Mouse (Mus musculus) testis, postnatal 10 days (tissue): ENCODE data around the gene Defb46.

Source experiments
- DNase-seq: peaks from one replicate; pipeline ENCODE4 v3.0.0; 2021; ENCODE audit warnings: low spot score

The Defb46 gene

DNA sequence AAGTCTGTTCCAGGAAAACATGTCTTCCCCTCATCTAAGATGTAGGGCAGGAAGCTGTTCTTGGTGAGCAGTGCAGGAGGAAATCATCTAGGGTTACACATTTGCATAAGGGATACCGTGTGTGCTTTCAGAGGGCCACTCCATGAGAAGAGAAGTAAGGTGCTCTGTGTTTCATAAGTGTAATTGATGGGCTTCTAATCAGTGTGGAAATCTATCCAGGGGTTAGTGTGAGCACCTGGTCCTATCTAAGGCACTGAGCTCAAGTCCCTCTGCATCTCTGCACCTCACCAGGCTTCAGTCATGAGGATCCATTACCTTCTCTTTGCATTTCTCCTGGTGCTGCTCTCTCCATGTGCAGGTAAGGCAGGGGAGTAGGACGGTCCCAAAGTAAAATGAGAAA lies at the start of gene Defb46:
Defb46 (plus strand) TSS at position 301 of the 400 bp plus-strand sequence.
- no peak for DNase-seq

GRCm38 (mm10) chr8:19225161-19225560 lies 14.6 kb upstream of the Defb46 start, which contains the start of gene Defb6:
Gene Defb6, plus strand, starts transcription at chr8:19225478.
- no peak for DNase-seq

- no peak for DNase-seq
These were observed 1.6 kb upstream of the Defb46 start for GRCm38 (mm10) chr8:19238101-19238500.

- no peak for DNase-seq
These were observed 7.6 kb downstream of the Defb46 start, which contains the start of gene Defb5 for GRCm38 (mm10) chr8:19247280-19247679. Gene Defb5, plus strand, starts transcription at chr8:19247580.

DNA sequence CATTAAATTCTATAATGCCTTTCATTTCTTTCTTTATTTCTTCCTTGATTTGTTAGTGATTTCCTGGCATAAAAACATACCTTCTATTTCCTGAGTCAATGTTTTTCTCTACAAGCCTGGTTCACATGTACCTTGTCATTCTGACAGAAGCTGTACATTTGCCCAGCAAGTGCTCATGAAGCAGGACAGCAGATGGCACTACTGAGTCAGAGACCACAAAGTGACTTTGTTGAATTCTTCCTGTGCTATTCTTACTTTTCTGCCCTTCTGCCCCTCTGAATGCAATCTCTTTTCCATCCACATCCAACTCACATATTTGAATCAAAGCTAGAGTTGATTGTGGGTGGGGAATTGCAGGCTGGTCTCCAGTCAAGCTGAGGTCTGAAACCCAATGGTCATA lies 18.4 kb downstream of the Defb46 start:
- no peak for DNase-seq

DNA sequence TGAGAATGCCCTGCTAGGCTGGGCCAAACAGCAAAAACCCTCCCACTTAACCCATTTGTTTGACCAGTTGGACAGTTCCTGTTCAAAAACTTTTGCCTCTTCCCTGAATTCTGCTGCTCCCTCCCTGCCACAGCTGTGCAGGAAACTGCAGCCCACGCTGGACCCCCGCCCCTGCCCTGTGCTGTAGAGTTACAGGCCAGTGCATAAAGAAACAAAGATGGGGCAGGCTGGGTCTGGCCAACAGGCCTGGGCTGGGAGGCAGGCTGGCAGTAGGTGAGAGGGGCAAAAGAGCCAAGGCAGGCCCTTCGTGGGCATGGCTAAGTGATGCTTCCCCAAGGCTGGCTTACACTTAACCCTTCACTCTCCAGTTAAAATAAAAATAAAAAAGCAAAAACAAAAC lies 20.0 kb downstream of the Defb46 start:
- DNase-seq, result no peak
